Mouse (Mus musculus): Measurements from ENCODE around the gene Adgrl3.

Gene Adgrl3

GRCm38 (mm10) chr5:81832076-81832475, 812.1 kb downstream of the Adgrl3 start:
- no peak for DNase-seq (ENCODE audit: low spot score in 2 of 2)

- no peak for DNase-seq (ENCODE audit: low spot score in 2 of 2)
Measured at GRCm38 (mm10) chr5:81832679-81833078, 812.7 kb downstream of the Adgrl3 start.

GRCm38 (mm10) chr5:81837860-81838259, 817.9 kb downstream of the Adgrl3 start:
- no peak for DNase-seq (ENCODE audit: low spot score in 2 of 2)

GRCm38 (mm10) chr5:81843798-81844197, 823.9 kb downstream of the Adgrl3 start:
- peak; percentile 1 to 14 for DNase-seq (ENCODE audit: low spot score in 2 of 2)

- DNase-seq (ENCODE audit: low spot score in 2 of 2): no peak
Measured at GRCm38 (mm10) chr5:81870336-81870735, 850.4 kb downstream of the Adgrl3 start.
